Mouse (Mus musculus) myocyte (in vitro differentiated cells): ENCODE data around the gene Arhgef6. TPM values are rescaled to one million over a fixed set of nuclear protein-coding genes. Genes with fewer than 3 reads are reported as not detected.

Experiments used
- H3K27me3 ChIP-seq: one replicate; pipeline ENCODE4 v1.6.1; 2011; ENCODE audit not compliant: control insufficient read depth, insufficient read depth, insufficient read length
- H3K36me3 ChIP-seq: one replicate; pipeline ENCODE4 v1.6.1; 2011; ENCODE audit not compliant: control insufficient read depth, insufficient read depth
- H3K4me2 ChIP-seq: one replicate; pipeline ENCODE4 v1.6.1; 2011; ENCODE audit warnings: low read depth, control low read depth
- H3K4me3 ChIP-seq: one replicate; pipeline ENCODE4 v1.5.1; 2011; ENCODE audit warnings: mild to moderate bottlenecking, control low read depth, moderate library complexity
- H3K79me2 ChIP-seq: one replicate; pipeline ENCODE4 v1.6.1; 2011; ENCODE audit not compliant: control insufficient read depth, insufficient read depth
- H3ac ChIP-seq: one replicate; pipeline ENCODE4 v1.6.1; 2011; ENCODE audit not compliant: control insufficient read depth, insufficient read length
- CEBPB ChIP-seq: IDR thresholded peaks from 2 replicates; pipeline ENCODE4 v1.6.1; 2011; ENCODE audit warnings: mild to moderate bottlenecking, moderate library complexity; ENCODE audit not compliant: poor library complexity, insufficient read depth, severe bottlenecking
- E2F4 ChIP-seq: IDR thresholded peaks from one replicate; pipeline ENCODE4 v1.6.1; 2011; ENCODE audit warnings: mild to moderate bottlenecking, control low read depth, moderate library complexity; ENCODE audit not compliant: insufficient read depth
- MAX ChIP-seq: IDR thresholded peaks from one replicate; pipeline ENCODE4 v1.6.1; 2011; ENCODE audit warnings: low read depth, mild to moderate bottlenecking, control low read depth
- MYOD1 ChIP-seq, 3 experiments: IDR thresholded peaks; one replicate each; pipeline ENCODE4 v1.6.1; 2011; ENCODE audit warnings: control low read depth in 2 of 3, low read depth in 2 of 3, mild to moderate bottlenecking in 2 of 3, moderate library complexity in 1 of 3; ENCODE audit not compliant: insufficient read length in 2 of 3, control insufficient read depth in 1 of 3
- MYOG ChIP-seq, 3 experiments: IDR thresholded peaks; one replicate each; pipeline ENCODE4 v1.6.1; 2011; ENCODE audit warnings: control low read depth in 2 of 3, low read depth in 2 of 3, mild to moderate bottlenecking in 2 of 3; ENCODE audit not compliant: insufficient read length in 2 of 3, control insufficient read depth in 1 of 3, insufficient read depth in 1 of 3
- POLR2A ChIP-seq: IDR thresholded peaks from one replicate; pipeline ENCODE4 v1.6.1; 2011; ENCODE audit warnings: low read depth, mild to moderate bottlenecking, control low read depth, moderate library complexity; ENCODE audit not compliant: insufficient read length
- POLR2AphosphoS2 ChIP-seq: IDR thresholded peaks from one replicate; pipeline ENCODE4 v1.6.1; 2011; ENCODE audit warnings: low read depth, control low read depth; ENCODE audit not compliant: insufficient read length
- REST ChIP-seq: IDR thresholded peaks from one replicate; pipeline ENCODE4 v1.6.1; 2011; ENCODE audit warnings: mild to moderate bottlenecking, control low read depth, moderate library complexity; ENCODE audit not compliant: insufficient read depth, insufficient read length
- SRF ChIP-seq: IDR thresholded peaks from one replicate; pipeline ENCODE4 v1.6.1; 2011; ENCODE audit warnings: low read depth; ENCODE audit not compliant: control insufficient read depth, insufficient read length
- TCF12 ChIP-seq: IDR thresholded peaks from one replicate; pipeline ENCODE4 v1.6.1; 2011; ENCODE audit warnings: mild to moderate bottlenecking, control low read depth; ENCODE audit not compliant: poor library complexity, insufficient read depth, severe bottlenecking
- TCF3 ChIP-seq: IDR thresholded peaks from one replicate; pipeline ENCODE4 v1.6.1; 2011; ENCODE audit warnings: low read depth, control low read depth; ENCODE audit not compliant: insufficient read length
- USF1 ChIP-seq: IDR thresholded peaks from one replicate; pipeline ENCODE4 v1.6.1; 2011; ENCODE audit warnings: low read depth, mild to moderate bottlenecking, control low read depth, moderate library complexity
- polyA plus RNA-seq: library from polyadenylated mRNA; unstranded; fragments of >200 nt; fragmentation: generic; extraction: Trizol; gene quantifications from one replicate; pipeline ENCODE4 v1.2.1, GENCODE M21; 2012; ENCODE audit warnings: missing spikeins

The Arhgef6 gene
- polyA plus RNA-seq, 1 experiment = 3.5 TPM

DNA sequence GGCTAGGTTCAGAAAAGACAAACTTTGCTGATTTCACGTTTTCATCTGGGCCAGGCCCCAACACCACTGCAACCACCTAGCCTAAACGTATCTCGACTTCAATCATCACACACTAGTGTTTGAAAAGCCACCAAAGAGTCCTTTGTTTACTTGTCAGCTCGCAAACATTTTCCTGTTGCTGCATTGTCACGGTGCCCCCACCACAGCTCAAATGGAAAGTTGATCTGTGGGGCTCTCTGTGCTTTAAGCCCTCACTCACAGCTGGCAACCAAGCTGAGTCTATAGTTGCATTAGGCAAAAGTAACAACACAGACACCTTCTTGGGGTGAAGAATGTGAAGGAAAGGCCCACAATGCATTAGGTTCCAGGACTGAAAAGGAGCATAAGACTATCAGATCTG lies 122.3 kb downstream of the Arhgef6 start:
- H3K4me3 ChIP-seq = no peak overlapping the region
- no peak for TF ChIP-seq MYOD1 (IDR thresholded peaks at IDR 0.05; ENCODE audit: control insufficient read depth in 1 of 3, insufficient read length in 2 of 3, low read depth in 2 of 3)
- TF ChIP-seq USF1 = no peak
- TF ChIP-seq E2F4 = no peak
- TF ChIP-seq CEBPB = no peak
- no peak for TF ChIP-seq POLR2A
- TF ChIP-seq POLR2AphosphoS2 = no peak
- no peaks in the 10 kb centered on the region for H3K36me3 ChIP-seq
- H3ac ChIP-seq = no peak overlapping the region
- H3K4me2 ChIP-seq = no peak overlapping the region
- no peaks in the 10 kb centered on the region for H3K79me2 ChIP-seq
- H3K27me3 ChIP-seq = no peaks in the 10 kb centered on the region

- H3ac ChIP-seq = no peak overlapping the region
Measured at GRCm38 (mm10) chrX:57215495-57215894, 123.0 kb downstream of the Arhgef6 start.

DNA sequence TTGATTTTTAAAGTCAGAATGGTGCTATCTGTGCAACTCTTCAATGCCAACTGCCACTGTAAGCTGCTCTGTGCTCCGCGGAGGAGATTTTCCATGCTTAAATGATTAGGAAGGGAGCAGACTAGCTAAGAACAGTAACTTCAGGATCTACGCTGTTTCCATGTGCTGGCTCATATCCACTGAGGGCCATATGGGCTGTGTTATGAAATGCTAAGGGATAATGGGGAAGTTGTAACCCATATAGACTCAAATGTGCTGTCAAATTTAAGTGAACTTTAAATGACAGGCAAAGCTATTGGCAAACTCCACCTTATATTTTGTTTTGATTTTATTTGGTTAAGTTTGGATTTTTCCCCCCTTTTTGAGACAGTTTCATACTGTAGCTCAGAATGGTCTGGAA lies 125.7 kb downstream of the Arhgef6 start:
- no peak overlapping the region for H3ac ChIP-seq
- no peaks in the 10 kb centered on the region for H3K79me2 ChIP-seq
- no peak for TF ChIP-seq CEBPB
- H3K4me3 ChIP-seq = no peak overlapping the region
- H3K27me3 ChIP-seq = no peaks in the 10 kb centered on the region
- H3K36me3 ChIP-seq = no peaks in the 10 kb centered on the region
- no peak overlapping the region for H3K4me2 ChIP-seq

More at GRCm38 (mm10) chrX:57215495-57215894, 123.0 kb downstream of the Arhgef6 start:
- Histone ChIP-seq H3K79me2 (no peaks in the 10 kb centered on the region), H3K4me2 (no peak overlapping the region), H3K27me3 (no peaks in the 10 kb centered on the region), H3K36me3 (no peaks in the 10 kb centered on the region), H3K4me3 (no peak overlapping the region)
- no peak for TF ChIP-seq POLR2A
- TF ChIP-seq SRF = no peak
- no peak for TF ChIP-seq MYOG (IDR thresholded peaks at IDR 0.05; ENCODE audit: control insufficient read depth in 1 of 3, insufficient read depth in 1 of 3, insufficient read length in 2 of 3, low read depth in 2 of 3)

- no peak for TF ChIP-seq CEBPB
- no peak for TF ChIP-seq POLR2A
- H3K4me3 ChIP-seq = no peak within 1 kb of the TSS
- no peaks in the 10 kb centered on the region for H3K27me3 ChIP-seq
- no peaks in the 10 kb centered on the region for H3K36me3 ChIP-seq
- no peak within 1 kb of the TSS for H3ac ChIP-seq
- no peaks in the 10 kb centered on the region for H3K79me2 ChIP-seq
- H3K4me2 ChIP-seq = no peak within 1 kb of the TSS
Measured at GRCm38 (mm10) chrX:57211876-57212275, 126.7 kb downstream of the Arhgef6 start, which contains the start of gene Cd40lg. Gene Cd40lg, plus strand, starts transcription at chrX:57212143.

DNA sequence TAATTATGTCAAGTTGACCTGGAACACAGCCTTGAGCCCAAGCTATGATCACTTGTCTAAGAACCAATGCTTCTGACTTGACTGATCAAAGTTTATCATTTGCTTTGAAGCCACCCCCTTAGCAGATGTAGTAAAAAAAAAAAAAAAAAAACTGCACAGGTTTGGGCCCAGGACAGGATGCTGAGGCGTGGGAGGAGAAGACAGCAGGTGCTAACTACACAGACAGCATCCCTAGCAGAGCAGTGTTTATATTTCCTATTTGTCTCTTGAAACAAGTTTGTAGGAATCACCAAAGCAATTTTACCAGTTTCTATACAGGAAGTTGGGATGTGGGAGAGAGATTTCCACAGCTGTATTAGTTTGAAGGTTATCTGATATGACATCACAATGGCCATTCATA lies 127.9 kb downstream of the Arhgef6 start:
- Histone ChIP-seq H3ac (no peak overlapping the region), H3K79me2 (no peaks in the 10 kb centered on the region), H3K27me3 (no peaks in the 10 kb centered on the region), H3K36me3 (no peaks in the 10 kb centered on the region), H3K4me2 (no peak overlapping the region), H3K4me3 (no peak overlapping the region)
- TF ChIP-seq POLR2A = no peak
- no peak for TF ChIP-seq TCF3
- TF ChIP-seq CEBPB = no peak
- no peak for TF ChIP-seq E2F4
- no peak for TF ChIP-seq TCF12
- no peak for TF ChIP-seq SRF
- no peak for TF ChIP-seq MYOD1 (IDR thresholded peaks at IDR 0.05; ENCODE audit: control insufficient read depth in 1 of 3, insufficient read length in 2 of 3, low read depth in 2 of 3)
- TF ChIP-seq REST = no peak
- no peak for TF ChIP-seq POLR2AphosphoS2
- TF ChIP-seq MYOG (IDR thresholded peaks at IDR 0.05; ENCODE audit: control insufficient read depth in 1 of 3, insufficient read depth in 1 of 3, insufficient read length in 2 of 3, low read depth in 2 of 3) = no peak

DNA sequence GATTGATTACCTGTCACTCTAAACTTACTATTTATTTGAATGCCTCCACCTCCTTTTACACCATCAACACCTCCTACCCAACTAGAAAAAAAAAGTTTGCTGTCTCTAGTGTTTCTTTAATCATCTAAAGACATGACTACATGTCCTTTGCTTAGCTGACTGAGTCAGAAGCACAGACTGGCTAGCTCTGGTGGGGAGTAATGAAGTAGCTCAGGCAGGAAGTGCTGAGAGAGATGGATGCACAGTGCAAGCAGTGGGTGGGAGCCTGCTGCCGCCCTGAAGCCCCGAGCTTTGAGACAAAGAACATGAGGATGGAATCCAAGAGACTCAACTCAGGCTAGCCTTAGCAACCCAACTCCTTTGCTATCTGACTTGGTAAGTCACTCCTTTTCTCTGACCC lies 138.1 kb downstream of the Arhgef6 start:
- Histone ChIP-seq H3K4me3 (no peak overlapping the region), H3K79me2 (no peaks in the 10 kb centered on the region), H3K4me2 (no peak overlapping the region), H3ac (no peak overlapping the region), H3K36me3 (no peaks in the 10 kb centered on the region), H3K27me3 (no peaks in the 10 kb centered on the region)
- no peak for TF ChIP-seq TCF12
- no peak for TF ChIP-seq TCF3
- no peak for TF ChIP-seq POLR2AphosphoS2
- TF ChIP-seq E2F4 = no peak
- TF ChIP-seq USF1 = no peak
- TF ChIP-seq MYOD1 (IDR thresholded peaks at IDR 0.05; ENCODE audit: control insufficient read depth in 1 of 3, insufficient read length in 2 of 3, low read depth in 2 of 3) = no peak
- no peak for TF ChIP-seq SRF
- TF ChIP-seq POLR2A = no peak
- no peak for TF ChIP-seq CEBPB
- TF ChIP-seq MYOG (IDR thresholded peaks at IDR 0.05; ENCODE audit: control insufficient read depth in 1 of 3, insufficient read depth in 1 of 3, insufficient read length in 2 of 3, low read depth in 2 of 3) = no peak
- TF ChIP-seq MAX = no peak
- no peak for TF ChIP-seq REST
